Mouse (Mus musculus) frontal cortex, postnatal 14 days (tissue): ENCODE results near the gene Pcyt1a.

ENCODE experiments used
- DNase-seq, 2 experiments: peaks; one replicate each; pipeline ENCODE4 v3.0.0; 2022; ENCODE audit warnings: low spot score in 2 of 2

The Pcyt1a gene

DNA sequence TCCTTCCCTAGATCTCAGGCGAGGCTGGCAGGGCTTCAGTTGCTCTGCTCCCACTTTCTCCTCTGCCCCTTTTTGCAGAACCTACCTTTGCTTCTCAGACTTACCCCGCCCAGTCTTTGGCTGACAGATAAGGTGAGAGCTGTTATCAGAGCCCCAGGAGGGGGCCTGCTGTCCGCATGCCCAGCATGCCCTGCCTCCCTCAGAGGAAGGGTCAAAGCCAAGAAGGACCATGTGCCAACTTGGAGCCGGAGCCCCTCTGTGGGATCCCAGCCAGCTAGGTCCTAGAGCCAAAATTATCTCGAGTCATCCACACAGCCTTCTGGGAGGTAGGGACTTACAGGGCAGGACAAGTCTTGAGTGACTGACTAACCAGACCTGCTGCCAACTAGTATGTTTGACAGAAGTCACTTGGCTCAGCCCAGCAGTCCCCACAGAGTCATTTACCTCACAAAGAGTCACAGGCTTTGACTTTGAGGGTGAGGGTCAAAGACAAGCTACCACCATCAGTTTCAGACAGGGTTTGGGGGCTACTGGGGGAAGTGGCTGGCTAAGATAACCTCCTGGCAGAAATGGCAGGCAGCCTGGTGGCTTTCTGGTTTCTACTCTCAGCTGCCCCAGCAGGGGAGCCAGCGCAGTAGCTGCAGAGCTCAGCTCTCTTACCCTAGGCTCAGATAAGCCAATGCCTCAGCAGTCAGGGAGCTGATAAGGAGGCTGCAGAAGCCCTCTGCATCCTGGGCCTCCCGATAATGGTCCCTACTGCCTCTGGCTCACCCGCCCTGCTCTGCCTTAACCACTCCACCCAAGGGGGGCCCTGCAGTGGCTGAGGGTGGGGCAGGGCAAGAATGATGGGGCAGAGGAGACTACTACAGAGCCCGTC lies 78.6 kb downstream of the Pcyt1a start:
- DNase-seq: no peak

DNA sequence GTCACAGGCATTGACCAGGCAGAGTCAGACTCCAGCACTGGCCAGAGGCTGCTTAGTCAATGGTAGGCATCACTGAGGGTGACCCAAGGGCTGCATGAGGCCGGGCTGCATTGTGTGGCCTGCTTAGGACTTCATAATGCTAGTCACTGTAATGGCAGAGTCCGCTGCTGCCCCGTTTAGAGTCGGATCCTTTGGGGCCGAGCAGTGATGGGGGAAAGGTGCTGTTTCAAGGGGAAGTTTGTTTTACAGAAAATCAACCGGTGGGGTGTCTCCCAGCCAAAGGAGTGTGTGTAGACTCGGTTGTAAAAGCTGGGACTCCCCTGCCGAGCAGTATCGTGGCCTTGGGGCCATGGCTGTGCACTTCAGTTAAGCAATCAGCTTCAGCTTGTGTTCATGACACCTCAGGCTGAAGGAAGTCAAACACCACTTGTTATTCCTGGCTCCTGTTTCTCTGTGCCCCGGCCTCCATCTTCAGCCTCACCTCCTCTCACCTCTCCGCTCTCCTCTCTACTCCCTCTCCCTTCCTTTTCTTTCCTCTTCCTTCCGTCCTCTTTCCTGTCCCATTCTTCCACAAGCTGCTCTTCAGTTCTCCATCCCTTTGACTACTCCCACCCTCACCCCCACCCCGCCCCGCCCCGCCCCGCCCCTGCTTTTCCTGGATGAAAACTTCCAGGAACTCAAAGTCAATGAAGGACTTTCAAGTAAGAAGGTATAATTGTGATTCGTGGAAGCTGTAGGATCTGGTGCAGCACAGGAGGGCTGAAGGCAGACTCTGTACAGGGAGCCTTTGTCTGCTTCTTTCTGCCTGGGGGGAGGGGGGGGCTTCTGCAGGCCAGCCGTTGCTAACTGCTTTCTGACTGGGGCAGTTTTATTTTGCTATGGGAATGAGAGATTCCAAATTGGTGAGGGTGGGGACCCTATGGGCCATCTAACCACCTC lies 79.9 kb downstream of the Pcyt1a start:
- DNase-seq: no peak

- no peak for DNase-seq
These were observed 80.6 kb downstream of the Pcyt1a start for GRCm38 (mm10) chr16:32511338-32511734.

DNA sequence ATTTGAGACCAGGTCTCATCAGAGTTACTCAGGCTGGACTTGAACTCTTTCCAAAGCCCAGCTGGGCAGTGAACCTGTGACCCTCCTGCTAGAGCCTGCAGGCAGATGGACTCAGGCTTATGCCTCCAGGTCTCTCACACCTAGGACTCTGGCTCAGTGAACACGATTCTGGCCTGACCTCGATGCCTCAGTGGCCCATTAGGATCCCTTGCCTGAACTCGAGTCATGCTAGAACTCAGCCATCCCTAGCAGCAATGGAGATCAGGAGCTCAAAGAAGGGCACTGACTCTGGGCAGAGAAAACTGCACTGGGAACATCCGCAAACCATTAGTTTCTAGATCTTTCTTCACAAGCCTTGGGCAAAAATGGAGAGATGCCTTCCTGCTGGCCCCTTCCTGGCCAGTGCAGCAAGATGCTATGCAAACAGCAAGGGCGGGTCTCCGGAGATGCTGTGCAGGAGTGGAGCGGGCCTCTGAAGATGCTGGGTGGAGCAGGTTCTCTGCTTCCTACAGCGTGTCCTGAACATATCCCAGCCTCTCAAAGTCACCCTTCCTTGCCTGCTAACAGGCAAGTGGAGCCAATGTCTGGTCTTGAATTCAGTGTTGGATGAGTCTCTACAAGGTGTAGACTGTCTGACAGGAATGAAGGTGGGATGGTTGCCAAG lies 81.2 kb downstream of the Pcyt1a start:
- DNase-seq: no peak

GRCm38 (mm10) chr16:32512921-32513320 lies 82.2 kb downstream of the Pcyt1a start:
- no peak for DNase-seq

DNA sequence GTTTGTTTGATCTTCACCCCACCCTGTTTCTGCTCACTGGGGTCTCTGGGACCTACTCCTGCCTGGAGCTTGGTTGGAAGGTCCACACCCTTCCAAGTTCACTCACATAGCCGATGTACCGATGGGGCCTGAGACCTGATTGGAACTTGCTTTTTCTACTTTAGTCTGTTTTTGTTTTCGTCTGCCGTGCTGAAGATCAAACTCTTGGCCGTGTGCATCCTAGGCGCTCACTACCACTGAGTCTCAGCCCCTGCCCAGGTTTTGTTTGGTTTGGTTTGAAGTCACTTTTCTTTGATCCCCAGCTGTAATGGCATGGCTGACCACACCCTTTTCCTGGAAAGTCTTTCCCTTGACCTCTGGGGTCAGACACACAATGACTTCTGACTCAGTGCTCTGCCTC lies 82.7 kb downstream of the Pcyt1a start:
- DNase-seq: no peak

GRCm38 (mm10) chr16:32513948-32514347 lies 83.2 kb downstream of the Pcyt1a start:
- DNase-seq: no peak

DNA sequence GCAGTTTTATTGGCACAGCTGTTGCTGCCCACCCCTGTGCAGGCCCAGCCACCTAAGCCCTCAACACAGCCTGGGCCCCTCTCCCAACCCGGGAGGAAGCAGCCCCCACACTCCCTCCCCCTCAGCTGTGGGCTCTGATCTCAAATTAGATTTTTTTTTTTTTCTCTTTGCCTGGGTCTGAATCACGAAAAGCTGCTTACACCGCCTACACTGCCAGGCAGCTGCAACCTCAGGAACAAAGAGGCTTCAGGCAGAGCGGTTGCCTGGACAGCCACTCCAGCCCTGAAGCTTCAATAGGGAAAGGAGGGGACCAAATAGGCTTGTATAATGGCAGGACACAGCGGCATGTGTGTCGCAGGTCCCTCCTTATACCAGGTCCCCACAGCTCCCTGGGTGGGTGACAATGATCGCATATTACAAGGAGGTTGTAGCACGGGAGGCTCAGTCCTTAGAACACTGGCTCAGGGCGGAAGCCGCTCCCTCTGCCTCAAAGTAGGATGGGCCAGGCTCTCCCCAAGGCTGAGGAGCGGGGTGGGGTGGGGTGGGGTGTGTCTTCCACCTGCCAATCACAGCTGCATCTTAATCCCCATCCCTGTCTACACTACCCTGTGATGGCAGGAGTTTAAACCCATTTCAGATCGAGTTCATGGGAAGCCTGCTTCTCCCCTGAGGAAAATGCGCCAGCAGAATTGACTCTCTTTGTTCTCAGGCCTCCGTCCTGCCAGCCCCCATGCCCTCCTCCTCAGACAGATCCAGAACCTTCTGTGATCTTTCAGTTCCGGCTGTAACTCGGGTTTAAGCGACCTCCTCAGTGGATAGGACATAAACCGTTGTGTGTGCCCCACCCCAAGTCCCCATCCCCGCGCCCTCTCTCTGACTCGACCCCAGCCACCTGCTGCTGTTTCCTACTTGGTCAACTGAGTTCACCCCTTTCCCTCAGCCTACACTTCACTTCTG lies 85.6 kb downstream of the Pcyt1a start:
- peak; percentile 67 to 78 for DNase-seq

DNA sequence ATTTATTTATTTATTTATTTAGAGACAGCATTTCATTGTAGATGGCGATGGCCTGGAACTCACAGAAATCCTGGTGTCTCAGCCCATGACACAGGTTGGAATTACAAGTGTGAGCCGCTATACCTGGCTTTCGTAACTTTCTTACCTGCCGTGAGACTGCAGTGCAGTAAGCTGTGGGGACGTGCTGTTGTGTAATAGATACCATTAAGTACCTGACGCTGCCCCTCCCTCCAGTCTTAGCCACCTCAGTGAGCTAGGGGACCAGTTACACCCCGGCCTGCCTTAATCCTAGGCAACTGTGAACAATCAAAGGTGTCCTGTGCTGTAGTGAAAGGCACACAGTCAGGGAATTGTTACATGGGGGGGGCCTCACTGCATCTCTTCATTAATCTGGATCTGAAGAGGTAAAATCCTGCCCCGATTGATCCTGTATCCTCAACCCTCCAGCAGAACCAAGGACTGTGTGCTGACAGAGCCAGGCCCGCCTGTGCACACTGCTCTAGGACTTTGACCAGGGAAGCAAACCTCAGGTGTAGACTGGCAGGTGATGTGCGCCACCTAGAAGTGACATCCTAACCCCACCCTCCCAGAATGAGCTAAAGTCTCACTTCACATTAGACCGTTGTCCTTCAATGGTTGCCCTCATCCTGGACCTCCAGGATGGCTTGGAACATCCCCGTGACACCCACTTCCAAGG lies 87.2 kb downstream of the Pcyt1a start:
- no peak for DNase-seq

- no peak for DNase-seq
These were observed 89.1 kb downstream of the Pcyt1a start for GRCm38 (mm10) chr16:32519656-32520371.

- no peak for DNase-seq
These were observed 89.6 kb downstream of the Pcyt1a start for GRCm38 (mm10) chr16:32520372-32520748.

GRCm38 (mm10) chr16:32522578-32523194 lies 92.0 kb downstream of the Pcyt1a start:
- DNase-seq: no peak

GRCm38 (mm10) chr16:32523462-32524243 lies 92.9 kb downstream of the Pcyt1a start:
- no peak for DNase-seq

DNA sequence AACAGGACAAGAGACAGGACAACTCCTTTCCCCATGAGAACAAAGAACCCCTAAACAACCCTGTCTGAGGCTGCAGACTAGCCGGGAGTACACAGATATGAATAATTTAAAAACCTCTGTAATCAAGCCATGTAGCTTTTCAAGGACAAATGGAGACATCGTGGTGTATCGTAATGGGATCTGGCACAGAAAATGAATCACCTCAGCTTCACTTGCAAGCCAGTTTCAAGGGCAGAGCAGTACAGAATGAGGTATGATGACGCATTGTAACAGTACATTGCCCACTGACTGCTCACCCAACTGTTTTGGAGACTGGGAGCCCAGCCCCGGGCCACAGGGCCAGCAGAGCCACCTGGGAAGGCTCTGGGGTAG lies 93.5 kb downstream of the Pcyt1a start:
- DNase-seq: no peak
